Mouse (Mus musculus) cerebellum, postnatal 14 days (tissue): ENCODE results near the gene Fam53b.
A peak's percentile ranks its signal among the peaks of the same experiment; 100 is the strongest.

ENCODE experiments used
- DNase-seq, 2 experiments: peaks; one replicate each; pipeline ENCODE4 v3.0.0; 2021; ENCODE audit warnings: mixed read lengths in 2 of 2

The Fam53b gene

GRCm38 (mm10) chr7:132765629-132766186 is 48.0 kb downstream of the Fam53b start:
- no peak for DNase-seq

GRCm38 (mm10) chr7:132764896-132765491 is 48.7 kb downstream of the Fam53b start:
- DNase-seq: no peak

DNA sequence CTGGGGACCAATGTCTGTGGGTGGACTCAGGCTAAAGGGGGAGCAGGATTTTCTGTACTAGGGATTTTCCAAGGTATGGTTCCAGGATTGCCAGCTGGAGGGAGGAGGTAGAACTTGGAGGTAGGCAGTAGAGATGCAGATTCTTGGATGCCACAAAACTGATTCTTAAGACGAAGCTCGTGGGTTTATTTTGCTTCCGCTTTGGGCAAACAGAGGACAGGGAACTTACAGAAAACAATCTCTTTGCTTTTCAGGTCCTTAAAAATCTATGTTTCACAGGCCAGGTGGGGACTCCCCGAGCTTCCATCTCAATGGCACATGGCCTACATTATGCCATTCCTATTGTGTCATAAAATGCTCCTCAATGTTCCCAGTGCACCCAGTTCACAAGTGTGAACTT is 49.4 kb downstream of the Fam53b start:
- DNase-seq: no peak

DNA sequence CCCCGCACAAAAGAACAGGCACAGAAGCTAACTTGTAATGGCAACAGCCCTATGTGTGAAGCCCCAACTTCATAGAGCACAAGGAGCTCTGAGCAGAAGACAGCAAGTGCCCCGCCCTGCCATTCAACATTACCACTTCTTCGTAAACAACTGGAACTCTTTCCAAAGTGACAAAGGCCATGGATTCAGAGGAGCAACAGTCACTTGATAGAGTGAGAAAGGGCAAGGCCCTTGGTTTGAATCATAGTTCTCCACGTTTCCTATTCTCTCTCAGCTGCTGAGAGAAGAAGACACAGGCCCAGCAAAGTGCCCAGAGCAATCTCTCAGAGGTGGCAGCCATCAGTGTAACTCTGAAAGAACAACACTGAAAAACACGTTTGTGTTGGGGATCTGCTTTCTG is 49.8 kb downstream of the Fam53b start:
- no peak for DNase-seq

DNA sequence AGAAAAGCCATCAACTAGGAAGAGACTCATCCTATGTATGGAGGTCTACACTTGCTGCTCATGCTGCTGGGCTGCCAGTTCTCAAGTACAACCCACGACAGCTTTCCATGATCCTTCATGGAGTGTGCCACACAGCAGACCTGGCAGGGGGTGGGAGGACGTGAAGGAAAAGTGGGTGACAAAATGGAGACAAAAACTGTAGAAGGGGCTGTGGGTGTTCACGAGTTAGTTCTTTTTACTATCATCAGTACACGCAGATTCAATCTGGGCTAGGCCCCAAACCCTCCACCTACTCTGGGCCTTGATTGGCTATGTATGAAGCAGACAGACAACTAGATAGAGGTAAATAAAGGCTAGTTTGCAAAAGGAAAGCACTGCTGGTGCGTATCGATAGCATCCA is 50.3 kb downstream of the Fam53b start:
- no peak for DNase-seq

DNA sequence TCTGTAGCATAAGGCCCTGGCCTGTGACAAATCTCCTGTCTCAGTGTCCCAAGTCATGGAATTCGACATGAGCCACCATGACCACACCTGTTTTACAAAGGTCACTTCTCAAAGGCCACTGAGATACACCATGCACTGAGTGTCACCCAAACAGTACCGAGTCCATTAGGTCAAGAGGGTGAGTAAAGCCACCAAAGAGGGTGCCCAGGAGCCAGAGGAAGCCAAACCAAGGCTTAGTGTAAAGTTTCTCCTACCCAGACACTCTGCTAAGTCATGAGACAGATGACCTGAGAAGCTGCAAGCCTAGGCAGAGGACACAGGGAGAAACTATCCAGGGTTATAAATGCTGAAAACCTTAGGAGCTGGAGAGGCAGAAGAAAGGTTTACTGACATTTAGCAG is 52.3 kb downstream of the Fam53b start:
- no peak for DNase-seq

DNA sequence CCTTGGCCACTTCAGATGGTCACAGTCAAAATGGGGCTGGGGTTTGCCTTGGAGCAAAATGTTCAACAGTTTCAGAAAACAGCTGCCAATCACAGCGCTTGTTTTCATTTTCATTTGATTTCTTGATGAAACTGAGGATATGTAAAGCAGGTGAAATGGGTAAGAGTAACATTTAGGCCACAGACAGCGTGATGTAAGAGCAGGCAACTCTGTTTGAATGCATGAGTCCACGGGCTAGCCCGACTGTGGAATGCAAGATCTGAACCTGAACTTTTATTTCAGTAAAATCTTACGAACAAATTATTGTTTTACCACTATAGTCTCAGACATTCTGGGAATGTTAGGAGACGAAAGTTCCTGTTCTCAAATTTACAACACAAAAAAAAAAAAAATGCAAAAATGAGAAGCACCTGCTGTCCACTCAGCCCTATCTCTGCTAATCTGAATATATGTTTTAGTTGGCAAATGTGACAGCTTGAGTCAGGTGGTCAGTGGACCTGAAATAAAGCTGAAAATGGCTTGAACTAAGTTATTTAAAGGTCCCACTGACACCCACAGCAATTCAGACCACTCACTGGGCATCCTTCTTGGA is 53.0 kb downstream of the Fam53b start:
- DNase-seq: no peak

DNA sequence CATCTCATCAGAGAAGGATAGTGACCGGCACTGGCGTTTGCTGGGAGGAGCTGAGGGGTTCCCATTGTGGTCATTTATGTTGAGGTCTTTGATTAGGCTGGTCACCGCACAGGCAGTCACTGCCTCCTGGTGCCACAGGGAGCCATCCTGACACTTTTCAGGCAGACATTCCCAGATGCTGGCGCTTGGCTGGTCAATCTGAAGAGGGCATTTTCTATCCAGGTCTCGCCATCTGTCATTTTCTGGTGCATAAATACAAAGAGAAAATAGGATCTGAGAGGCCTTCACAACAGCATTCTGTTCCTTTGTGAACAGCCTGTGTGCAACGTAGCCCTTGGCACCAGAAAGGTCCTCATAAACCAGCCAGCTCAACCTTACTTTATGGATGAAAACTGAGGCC is 53.8 kb downstream of the Fam53b start:
- DNase-seq: peak; percentile 71 to 78

DNA sequence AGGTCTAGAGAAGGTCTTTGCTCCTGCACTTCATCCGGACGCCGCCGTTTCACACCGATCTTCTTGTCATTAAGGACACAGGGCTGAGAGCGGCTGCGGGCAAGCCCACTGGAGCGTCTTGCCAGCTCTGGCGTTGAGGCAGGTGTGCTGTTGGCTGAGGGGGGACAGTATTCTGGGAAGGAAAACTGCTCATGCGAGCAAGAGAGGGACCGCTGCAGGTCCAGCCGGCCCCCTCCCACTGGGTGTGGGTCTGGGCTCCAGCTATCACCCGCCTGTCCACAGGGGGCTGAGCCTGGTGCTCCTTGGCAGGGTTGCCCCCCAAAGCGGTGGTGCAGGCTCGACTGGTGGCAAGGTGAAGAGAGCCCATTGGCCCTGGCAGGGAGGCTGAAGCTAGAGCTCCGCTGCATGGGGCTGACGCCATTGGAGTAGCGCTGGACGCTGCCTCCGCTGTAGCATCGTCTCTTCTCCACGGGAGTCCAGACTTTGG is 54.2 kb downstream of the Fam53b start:
- DNase-seq: peak; percentile 81 to 83

- peak; percentile 61 to 74 for DNase-seq
These were observed 54.8 kb downstream of the Fam53b start for GRCm38 (mm10) chr7:132758875-132759274.

DNA sequence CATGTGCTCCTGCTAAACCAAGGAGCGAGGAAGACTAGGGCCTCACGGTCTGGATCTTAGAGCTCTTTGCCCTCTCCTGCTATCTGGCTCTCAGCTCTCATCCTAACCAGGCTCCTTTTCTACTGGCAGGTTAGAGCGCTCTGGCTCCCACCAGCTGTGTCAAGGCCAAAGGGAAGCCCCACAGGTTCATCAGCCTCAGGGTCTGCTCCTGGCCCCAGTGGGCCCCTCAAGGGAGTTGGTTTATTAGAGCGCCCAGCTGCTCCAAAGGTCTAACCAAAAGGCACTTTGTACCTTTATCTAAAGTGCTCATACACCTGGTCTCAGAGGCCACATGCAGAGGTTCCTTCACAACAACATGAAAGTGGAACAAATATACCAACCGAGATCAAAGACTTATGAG is 57.4 kb downstream of the Fam53b start:
- DNase-seq: no peak

- DNase-seq: peak; percentile 65 to 69
These were observed 59.3 kb downstream of the Fam53b start for GRCm38 (mm10) chr7:132754389-132754750.

- peak; percentile 57 to 68 for DNase-seq
These were observed 59.9 kb downstream of the Fam53b start for GRCm38 (mm10) chr7:132753518-132754388.

GRCm38 (mm10) chr7:132751716-132752115 is 62.0 kb downstream of the Fam53b start:
- no peak for DNase-seq

- no peak for DNase-seq
These were observed 64.2 kb downstream of the Fam53b start for GRCm38 (mm10) chr7:132749504-132749903.

- DNase-seq: no peak
These were observed 65.5 kb downstream of the Fam53b start for GRCm38 (mm10) chr7:132748076-132748769.

DNA sequence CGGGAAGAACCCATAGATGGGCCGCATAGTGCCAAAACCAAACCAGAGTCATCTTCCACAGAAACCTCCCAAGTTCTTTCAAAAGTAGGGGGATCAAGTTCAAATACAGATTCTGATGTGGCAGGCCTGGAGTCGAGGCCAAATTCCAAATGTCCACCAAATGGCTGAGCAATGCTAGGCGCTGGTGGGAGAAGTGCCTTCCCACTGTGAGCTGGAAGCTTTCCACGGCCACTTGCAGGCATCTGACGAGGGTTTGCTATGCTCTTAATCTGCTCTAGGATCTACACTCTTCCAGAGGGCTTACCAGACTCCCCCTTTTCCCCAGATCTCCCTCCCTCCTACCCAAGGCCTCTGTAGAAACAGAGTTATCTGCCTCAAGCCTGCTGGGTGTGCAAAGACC is 66.6 kb downstream of the Fam53b start:
- peak; percentile 77 to 78 for DNase-seq

DNA sequence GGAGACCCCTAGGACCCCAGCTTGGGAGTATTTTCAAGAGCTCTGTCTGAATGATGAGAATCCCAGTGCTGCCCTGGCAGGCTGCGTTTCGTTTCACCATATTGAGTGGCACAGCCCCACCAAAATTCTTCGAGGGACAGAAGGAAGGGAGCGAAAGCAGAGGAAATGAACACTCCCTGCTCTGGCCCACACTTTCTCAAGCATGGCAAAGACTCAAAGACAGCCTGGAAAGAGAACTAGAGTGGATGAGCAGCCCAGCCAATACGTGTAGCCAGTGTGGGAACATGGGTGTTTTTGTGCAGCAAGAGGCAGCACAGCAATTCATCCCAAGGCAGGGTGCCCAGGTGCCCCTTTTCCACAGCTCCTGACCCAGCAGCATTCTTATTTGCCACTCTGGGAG is 70.8 kb downstream of the Fam53b start:
- no peak for DNase-seq

DNA sequence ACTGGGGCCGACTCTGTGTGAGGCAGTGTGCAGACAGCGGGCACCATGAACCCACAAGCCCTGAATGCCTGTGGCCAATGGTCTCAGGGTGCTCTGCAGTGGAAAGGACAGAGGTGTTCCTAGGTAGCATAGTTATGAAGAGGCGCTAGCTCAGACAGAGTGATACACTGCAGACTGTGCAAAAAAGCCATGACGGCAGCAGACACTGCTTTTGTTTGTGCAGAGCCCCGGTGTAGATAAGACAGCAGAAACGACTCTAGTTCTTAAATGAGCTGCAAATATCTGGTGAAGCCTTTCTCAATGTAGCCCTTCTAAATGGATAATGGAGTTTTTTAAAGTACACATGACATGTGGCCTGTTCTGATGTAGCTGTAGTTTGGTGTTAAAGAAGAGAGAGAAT is 73.9 kb downstream of the Fam53b start:
- DNase-seq: no peak

DNA sequence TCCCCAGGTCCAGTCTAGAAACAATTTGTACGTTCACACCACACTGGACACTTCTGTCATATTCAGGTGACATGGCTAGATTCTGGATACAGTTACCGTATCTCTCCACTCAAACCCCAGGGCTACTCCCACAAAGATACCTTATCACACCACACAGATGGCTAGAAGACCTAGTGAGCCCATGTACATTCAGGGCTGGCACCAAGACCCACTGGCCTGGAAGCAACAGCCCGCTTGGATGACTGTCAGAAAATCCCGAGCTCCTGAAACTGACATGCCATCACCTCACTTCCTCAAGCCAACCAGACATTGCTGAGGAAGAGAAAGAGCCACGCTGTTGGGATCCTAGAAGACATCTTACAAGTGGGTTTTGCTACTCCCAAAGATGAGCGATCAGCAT is 74.8 kb downstream of the Fam53b start:
- DNase-seq: peak; percentile 75 to 79

- DNase-seq: peak; percentile 80 to 89
These were observed 77.4 kb downstream of the Fam53b start for GRCm38 (mm10) chr7:132736099-132736862.

DNA sequence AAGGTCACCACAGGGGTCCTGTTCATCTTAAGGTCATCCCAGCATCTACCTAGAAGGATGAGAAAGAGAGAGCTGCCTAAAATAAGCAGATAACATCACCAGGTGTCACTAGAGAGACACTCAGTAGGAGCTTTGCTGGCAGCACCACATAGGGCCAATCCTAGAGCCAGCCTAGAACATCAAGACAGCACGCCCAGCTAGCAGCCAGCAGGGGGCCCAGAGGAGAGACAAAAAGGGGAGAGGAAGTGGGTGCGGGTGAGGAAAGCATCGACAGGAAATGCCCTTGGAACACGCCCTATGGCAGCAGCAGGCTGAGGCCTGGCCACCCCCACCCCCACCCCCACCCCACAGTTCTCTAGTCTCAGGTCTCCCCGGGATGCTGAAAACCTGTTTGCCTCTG is 78.5 kb downstream of the Fam53b start:
- DNase-seq: no peak
